Mouse (Mus musculus): ENCODE results near the gene Hivep3. TPM values are rescaled to one million over a fixed set of nuclear protein-coding genes. Genes with fewer than 3 reads are reported as not detected.
A peak's percentile ranks its signal among the peaks of the same experiment; 100 is the strongest.

Gene Hivep3
- total RNA-seq, 4 experiments from 2014 or later, result 7.4 to 11.0 (median 9.2) TPM

DNA sequence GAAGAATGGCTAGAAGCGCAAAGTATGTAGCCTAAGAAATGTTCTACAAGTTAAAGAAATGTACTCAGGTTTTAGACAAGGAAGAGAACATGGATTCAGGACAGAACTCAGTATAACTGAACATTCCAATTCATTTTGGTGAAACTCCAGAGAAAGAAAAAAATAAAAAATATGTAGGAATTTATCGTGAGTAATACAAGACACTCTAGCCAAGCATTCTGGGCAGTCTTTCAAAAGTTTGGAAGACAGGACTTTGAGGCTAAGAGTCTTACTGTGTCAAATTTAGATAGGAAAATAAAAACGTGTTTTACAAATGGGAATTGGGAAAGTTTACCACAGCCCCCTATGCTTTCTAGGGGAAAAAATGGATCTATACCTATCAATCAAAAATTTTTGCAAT is 350.1 kb downstream of the Hivep3 start:
- peak; percentile 62 for DNase-seq (ENCODE audit: low spot score)

DNA sequence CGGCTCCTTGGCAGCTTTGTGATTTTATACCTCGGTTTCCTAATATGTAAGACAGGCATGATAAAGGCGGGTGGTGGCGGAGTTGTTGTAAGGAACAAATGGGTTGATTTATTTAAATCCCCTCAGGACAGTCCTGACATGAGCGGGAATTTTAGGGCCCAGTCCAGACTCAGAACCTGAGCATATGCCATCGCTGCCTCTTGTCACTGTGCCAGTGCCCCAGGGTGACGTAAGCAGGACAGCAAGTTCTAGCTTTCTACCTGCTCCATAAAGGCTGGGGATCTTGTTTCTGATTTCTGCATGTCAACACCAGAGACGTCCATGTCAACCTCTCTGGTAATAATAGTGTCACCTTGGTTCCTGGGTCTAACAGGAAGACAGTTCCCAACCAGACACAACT is 356.0 kb downstream of the Hivep3 start:
- DNase-seq (ENCODE audit: low spot score), result no peak

DNA sequence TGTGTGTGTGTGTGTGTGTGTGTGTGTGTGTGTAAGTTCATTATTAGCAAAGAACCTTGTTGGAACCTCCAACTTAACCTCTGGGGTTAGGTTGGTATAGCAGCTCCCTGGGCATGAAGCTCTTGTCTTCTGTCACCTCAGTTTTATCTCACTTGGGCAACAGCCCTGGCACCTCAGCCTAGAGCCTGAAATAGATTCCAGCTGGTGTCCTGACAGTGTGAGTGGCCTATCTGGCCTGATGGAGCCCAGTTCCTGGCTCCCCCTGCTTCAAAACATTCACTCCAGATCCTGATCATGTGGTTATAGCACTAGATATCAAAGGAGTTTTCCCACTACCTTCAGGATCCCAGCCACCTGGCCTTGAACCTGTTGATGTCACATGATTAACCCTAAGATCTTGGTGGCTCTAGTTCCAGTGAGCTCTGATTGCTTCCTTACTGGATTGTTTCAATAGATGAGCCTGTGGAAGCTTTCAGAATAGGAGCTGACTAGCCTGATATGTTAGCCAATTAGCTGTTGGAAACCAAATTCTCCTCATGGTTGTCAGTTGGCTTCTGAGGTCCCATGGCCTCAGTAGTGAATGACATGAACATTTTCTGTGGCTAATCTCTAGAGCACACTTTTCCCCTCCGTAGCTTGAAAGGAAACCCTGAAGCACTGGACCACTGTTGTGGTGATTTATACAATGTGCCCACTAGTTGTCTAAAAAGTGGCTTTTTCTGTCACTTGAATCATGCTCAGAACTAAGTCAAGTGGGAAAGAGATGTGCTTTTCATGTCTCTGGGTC is 358.6 kb downstream of the Hivep3 start:
- DNase-seq (ENCODE audit: low spot score), result peak; percentile 67

DNA sequence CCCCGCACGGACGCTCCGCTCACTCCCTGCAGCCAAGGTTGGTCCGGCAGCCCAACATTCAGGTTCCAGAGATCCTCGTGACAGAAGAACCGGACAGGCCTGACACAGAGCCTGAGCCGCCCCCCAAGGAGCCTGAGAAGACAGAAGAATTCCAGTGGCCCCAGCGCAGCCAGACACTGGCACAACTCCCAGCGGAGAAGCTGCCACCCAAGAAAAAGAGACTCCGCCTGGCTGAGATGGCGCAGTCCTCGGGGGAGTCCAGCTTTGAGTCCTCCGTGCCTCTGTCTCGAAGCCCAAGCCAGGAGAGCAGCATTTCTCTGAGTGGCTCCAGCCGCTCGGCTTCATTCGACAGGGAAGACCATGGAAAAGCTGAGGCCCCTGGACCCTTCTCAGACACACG is 363.4 kb downstream of the Hivep3 start:
- no peak for DNase-seq (ENCODE audit: low spot score)

GRCm38 (mm10) chr4:120101186-120101585 is 367.6 kb downstream of the Hivep3 start:
- no peak for DNase-seq (ENCODE audit: low spot score)

- peak; percentile 36 for DNase-seq (ENCODE audit: low spot score)
These were observed 371.0 kb downstream of the Hivep3 start for GRCm38 (mm10) chr4:120104599-120104998.

- no peak for DNase-seq (ENCODE audit: low spot score)
These were observed 372.8 kb downstream of the Hivep3 start for GRCm38 (mm10) chr4:120106362-120106761.

GRCm38 (mm10) chr4:120107787-120108186 is 374.2 kb downstream of the Hivep3 start:
- DNase-seq (ENCODE audit: low spot score), result no peak

DNA sequence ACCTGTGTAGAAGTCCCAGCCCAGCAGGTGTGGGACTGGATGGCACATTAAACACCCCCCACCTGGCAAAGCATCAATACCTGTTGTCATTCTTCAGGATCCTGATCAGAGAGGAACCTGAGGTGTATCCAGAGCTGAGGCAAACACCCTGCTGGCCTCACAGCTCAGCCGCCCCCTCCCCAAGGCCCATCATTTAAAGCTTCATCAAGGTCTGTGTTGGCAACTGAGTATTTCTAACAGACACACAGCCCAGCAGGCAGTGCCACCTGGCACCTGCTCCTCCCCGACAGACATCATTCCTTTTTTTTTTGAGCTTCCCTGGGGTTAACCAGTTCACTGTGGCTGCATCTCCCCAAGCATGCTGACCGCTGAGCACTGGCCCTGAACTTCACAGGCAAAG is 381.9 kb downstream of the Hivep3 start:
- DNase-seq (ENCODE audit: low spot score), result no peak

DNA sequence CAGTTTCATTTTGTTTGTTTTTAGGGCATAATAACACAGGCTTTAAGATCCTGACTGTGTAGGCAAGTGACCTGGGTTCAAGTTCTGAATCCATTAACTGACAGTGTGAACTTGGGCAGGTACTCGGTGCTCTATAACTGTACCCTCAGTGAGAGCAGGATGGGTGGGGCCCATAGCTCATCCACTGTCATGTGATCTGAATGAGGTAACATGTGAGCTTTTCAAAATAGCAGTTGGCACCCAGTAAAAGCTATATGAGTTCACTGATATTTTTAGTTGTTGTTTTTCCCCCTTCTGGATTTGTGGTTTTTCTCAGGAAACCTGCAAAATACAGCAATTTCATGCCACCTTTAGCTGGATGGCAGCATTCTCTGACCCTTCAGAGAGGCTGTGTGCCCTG is 382.7 kb downstream of the Hivep3 start:
- DNase-seq (ENCODE audit: low spot score), result no peak

DNA sequence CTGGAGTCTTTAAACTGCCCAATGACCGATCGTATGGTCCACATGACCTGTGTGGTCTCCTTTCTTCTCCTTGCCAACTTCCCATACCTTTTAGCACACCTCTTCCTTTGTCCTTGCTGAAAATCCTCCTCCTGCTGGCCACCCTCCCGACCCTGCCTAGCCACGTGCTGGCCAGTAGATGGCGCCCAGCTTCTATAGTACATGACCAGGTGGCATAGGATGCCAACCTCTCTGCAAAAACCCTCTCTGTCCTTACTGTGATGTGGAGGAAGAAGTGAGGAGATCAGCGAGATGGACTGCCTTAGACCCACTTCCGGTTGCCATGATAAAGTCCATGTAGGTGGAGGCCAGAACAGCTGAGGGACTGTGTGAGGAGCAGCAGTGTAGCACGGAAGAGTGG is 386.7 kb downstream of the Hivep3 start:
- DNase-seq (ENCODE audit: low spot score), result peak; percentile 50

DNA sequence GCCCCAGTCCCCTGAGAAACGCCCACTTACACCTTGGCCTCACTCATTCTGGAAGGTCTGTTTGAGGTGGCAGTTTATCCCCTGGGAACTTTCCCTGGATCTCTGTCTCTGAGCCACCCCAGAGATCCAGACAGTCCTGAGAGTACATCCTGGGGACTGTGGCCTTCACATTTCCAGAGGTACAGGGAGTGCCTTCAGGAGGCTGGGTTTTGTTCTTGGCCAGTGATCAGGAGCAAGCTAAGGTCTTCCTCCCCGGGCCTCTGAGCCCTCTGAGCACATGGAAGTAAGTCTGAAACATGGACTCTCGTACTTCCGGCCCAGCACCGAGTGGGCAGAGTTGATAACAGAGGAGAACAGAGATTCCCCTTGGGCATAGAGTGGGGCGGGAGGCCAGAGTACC is 391.1 kb downstream of the Hivep3 start:
- DNase-seq (ENCODE audit: low spot score), result no peak

- DNase-seq (ENCODE audit: low spot score), result peak; percentile 59
These were observed 392.5 kb downstream of the Hivep3 start for GRCm38 (mm10) chr4:120126047-120126446.

- no peak for DNase-seq (ENCODE audit: low spot score)
These were observed 393.7 kb downstream of the Hivep3 start for GRCm38 (mm10) chr4:120127333-120127732.

GRCm38 (mm10) chr4:120128033-120128432 is 394.4 kb downstream of the Hivep3 start:
- DNase-seq (ENCODE audit: low spot score), result peak; percentile 59

DNA sequence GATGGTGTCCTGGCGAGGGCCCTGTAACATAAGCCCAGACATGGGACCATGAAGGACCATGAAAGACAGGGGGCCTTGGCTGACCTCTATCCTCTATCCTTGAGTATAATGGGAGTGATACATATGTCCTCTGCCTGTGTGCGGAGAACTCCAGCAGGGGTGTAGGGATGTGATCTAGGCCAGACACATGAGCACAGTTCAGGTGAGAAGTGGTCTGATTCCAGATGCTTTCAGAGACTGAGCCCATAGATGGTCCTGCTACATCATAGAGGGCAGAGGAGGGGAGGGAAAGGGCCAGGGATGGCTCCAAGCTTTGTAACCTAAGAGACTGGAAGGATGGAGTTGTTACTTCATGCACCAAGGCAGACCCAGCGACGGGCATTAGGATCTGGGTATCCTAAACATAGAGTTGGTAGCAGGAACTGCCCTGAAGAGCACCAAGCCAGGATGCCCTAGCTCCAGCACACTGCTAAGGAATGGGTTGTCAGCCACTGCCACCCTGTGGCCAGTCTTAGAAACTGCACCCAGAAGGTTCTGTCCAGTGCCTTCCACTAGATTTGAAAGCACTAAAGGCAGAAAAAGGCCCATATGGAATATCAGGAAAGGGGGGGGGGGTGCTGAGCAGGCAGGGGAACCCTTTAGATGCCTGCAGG is 395.8 kb downstream of the Hivep3 start:
- DNase-seq (ENCODE audit: low spot score), result peak; percentile 20

GRCm38 (mm10) chr4:120130926-120131325 is 397.3 kb downstream of the Hivep3 start:
- no peak for DNase-seq (ENCODE audit: low spot score)

DNA sequence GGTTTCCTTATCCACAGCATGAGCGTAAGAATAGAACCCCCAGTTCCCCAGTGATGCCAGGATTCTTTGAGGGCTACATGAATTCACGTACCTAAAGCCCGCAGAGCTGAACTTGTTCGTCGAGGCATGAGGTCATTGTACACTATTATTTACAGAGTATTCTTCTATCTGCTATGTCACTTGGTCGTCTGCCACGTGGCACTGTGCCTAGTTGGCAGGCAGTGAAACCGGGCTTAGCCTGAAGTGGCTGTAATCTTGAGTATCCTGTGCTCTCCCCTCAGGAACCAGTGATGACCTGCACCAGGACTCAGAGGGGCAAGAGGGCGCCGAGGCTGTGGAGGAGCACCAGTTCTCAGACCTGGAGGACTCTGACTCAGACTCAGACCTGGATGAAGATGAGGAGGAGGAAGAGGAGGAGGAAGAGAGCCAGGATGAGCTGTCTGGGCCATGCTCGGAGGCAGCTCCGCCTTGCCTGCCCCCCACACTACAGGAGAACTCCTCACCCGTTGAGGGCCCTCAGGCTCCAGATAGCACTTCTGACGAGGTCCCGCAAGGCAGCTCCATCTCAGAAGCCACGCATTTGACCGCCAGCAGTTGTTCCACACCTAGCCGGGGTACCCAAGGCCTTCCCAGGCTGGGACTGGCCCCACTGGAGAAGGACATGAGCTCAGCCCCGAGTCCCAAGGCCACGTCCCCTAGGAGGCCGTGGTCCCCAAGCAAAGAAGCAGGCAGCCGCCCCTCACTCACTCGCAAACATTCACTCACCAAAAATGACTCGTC is 398.0 kb downstream of the Hivep3 start:
- peak; percentile 54 for DNase-seq (ENCODE audit: low spot score)

- DNase-seq (ENCODE audit: low spot score), result no peak
These were observed 400.6 kb downstream of the Hivep3 start for GRCm38 (mm10) chr4:120134223-120134622.

DNA sequence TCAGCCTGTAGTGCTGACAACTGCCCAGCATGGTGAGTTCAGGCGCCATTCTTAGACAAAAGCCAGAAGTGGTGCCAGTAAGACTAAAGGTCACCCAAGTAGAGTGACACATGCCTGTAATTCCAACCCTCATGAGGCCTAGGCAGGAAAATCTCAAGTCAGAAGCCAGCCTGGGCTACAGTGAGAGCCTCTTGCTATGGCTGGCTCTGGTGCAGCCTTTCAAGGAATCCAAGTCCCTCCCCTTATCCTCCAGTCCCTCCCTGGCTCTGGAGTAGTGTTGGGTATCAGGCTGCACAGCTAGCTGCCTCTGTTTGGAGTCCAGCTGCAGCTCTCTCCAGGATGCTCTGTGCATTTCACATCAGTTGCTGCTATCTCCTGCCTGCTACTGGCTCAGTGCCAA is 408.2 kb downstream of the Hivep3 start:
- DNase-seq (ENCODE audit: low spot score), result no peak

- DNase-seq (ENCODE audit: low spot score), result no peak
These were observed 409.3 kb downstream of the Hivep3 start for GRCm38 (mm10) chr4:120142905-120143304.

DNA sequence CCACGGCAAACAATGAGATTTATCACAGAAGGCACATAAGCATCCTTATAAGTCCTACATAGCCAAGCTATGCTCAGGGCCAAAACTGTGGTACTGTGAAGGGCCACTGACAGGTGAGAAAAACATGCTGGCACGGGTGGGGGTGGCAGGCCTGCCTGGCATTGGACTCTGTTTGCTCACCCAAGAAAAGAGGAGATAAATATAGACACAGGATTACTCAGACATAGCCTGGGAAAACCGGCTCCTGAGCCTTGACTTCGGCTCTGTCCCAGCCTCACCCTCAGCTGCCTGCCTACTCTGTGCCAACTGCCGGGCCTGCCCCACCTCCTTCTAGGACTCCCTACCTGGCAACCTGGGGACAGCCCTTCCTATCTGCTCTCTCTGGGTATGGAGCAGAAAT is 410.8 kb downstream of the Hivep3 start:
- peak; percentile 59 for DNase-seq (ENCODE audit: low spot score)
